Comparison of ENCODE assay signal across 13 mouse cellular contexts in the genomic region with DNA sequence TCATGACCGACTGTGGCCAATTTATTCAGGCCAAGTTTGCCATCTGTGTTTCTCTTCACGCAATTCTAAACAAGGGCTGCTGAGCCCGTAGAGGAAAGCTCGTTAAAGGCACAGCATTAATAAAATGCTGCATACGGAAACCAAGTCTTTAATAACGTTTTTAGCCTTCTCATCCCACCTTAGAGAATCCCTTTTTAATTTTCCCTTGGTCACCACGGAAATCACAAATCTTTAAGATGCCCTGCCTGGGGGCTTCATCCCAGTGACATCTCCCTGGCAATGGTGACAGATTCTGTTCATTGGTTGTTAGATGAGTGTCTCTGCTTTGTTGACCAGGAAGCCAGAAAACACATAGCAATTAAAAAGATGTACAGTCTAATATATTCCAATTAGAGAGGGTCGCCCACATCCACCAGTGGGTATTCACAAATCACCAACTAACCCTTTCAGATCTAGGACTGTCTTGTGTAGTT. TPM values are rescaled to one million over a fixed set of nuclear protein-coding genes. Genes with fewer than 3 reads are reported as not detected.
A peak's percentile ranks its signal among the peaks of the same experiment; 100 is the strongest.
DNase-seq lines count a peak whose midpoint lies in the region; ATAC-seq and TF ChIP-seq lines count a peak whose summit lies in the region.
"Had no signal": no experiment of that assay in that cellular context is flagged by ENCODE, and none has a peak within 500 bp of the region (broad histone marks: within the 10 kb centered on the region; RNA-seq: fewer than 3 reads in every experiment).

No protein-coding gene starts in this region.

- H3K27me3 ChIP-seq in forebrain, embryonic 11.5 days (ENCODE audit: control insufficient read depth, insufficient read depth, low read length): no peaks in the 10 kb centered on the region
- H3K27me3 ChIP-seq in forebrain, embryonic 10.5 days (ENCODE audit: poor library complexity, severe bottlenecking): no peaks in the 10 kb centered on the region
- no peaks in the 10 kb centered on the region for H3K27me3 ChIP-seq in forebrain, postnatal 0 days (ENCODE audit: insufficient read depth, low read length)
- no peaks in the 10 kb centered on the region for H3K27me3 ChIP-seq in neural tube, embryonic 13.5 days

- H3K36me3 ChIP-seq in forebrain, embryonic 11.5 days (ENCODE audit: control insufficient read depth, insufficient read depth, low read length): no peaks in the 10 kb centered on the region
- H3K36me3 ChIP-seq in forebrain, embryonic 10.5 days (replicated peaks): no peaks in the 10 kb centered on the region
- H3K36me3 ChIP-seq in forebrain, postnatal 0 days (ENCODE audit: insufficient read depth): no peaks in the 10 kb centered on the region
- no peaks in the 10 kb centered on the region for H3K36me3 ChIP-seq in neural tube, embryonic 13.5 days
- H3K36me3 ChIP-seq: limb, embryonic 10.5 days had no signal

- no peak overlapping the region for H3K4me2 ChIP-seq in forebrain, embryonic 11.5 days (ENCODE audit: low read depth, low read length, severe bottlenecking)
- no peak overlapping the region for H3K4me2 ChIP-seq in forebrain, postnatal 0 days (ENCODE audit: low read depth)
- H3K4me2 ChIP-seq in neural tube, embryonic 13.5 days: peak overlapping the region; percentile 15

- H3K4me3 ChIP-seq in forebrain, embryonic 11.5 days (ENCODE audit: low read depth, low read length): no peak overlapping the region
- H3K4me3 ChIP-seq in forebrain, embryonic 10.5 days: no peak overlapping the region
- no peak overlapping the region for H3K4me3 ChIP-seq in forebrain, postnatal 0 days (ENCODE audit: low read depth, low read length)
- H3K4me3 ChIP-seq in neural tube, embryonic 13.5 days: no peak overlapping the region
- H3K4me3 ChIP-seq: limb, embryonic 10.5 days had no signal

- peak; percentile 72 for ATAC-seq in forebrain, embryonic 11.5 days (replicated peaks; ENCODE audit: low FRiP score)
- 0 out of 2 replicates have a peak, but pooled peaks have one; percentile 36 for ATAC-seq in forebrain, postnatal 0 days
- peak; percentile 75 for ATAC-seq in neural tube, embryonic 13.5 days (ENCODE audit: low read depth)
- no peak for ATAC-seq in megakaryocyte progenitor cell, adult 5-6 weeks (replicated peaks; ENCODE audit: poor library complexity)

- no peaks in the 10 kb centered on the region for H3K9me3 ChIP-seq in forebrain, embryonic 11.5 days (ENCODE audit: control insufficient read depth, low read length)
- H3K9me3 ChIP-seq in forebrain, embryonic 10.5 days: no peaks in the 10 kb centered on the region
- H3K9me3 ChIP-seq in forebrain, postnatal 0 days (ENCODE audit: low read length): no peaks in the 10 kb centered on the region
- no peaks in the 10 kb centered on the region for H3K9me3 ChIP-seq in neural tube, embryonic 13.5 days
- H3K9me3 ChIP-seq: limb, embryonic 10.5 days had no signal

- no peak for TF ChIP-seq CTCF in forebrain, postnatal 0 days (IDR thresholded peaks at IDR 0.05; ENCODE audit: low read depth)

- no peak overlapping the region for H3K27ac ChIP-seq in forebrain, embryonic 11.5 days (ENCODE audit: low read depth, low read length)
- H3K27ac ChIP-seq in forebrain, embryonic 10.5 days: no peak overlapping the region
- H3K27ac ChIP-seq in forebrain, postnatal 0 days (ENCODE audit: low read depth, low read length): peak overlapping the region; percentile 57; the same call in 1 of the 2 replicates
- peak overlapping the region; percentile 64; the same call in 1 of the 2 replicates for H3K27ac ChIP-seq in neural tube, embryonic 13.5 days (replicated peaks)
- H3K27ac ChIP-seq: limb, embryonic 10.5 days; stomach, postnatal 0 days had no signal

- H3K4me1 ChIP-seq in forebrain, embryonic 11.5 days (replicated peaks; ENCODE audit: control insufficient read depth, insufficient read depth, low read length): no peaks in the 10 kb centered on the region
- peaks cover 5% of the 10 kb centered on the region; the same call in 1 of the 2 replicates for H3K4me1 ChIP-seq in forebrain, embryonic 10.5 days
- H3K4me1 ChIP-seq in forebrain, postnatal 0 days (ENCODE audit: insufficient read depth): no peaks in the 10 kb centered on the region
- peaks cover 6% of the 10 kb centered on the region; the same call in 1 of the 2 replicates for H3K4me1 ChIP-seq in neural tube, embryonic 13.5 days (replicated peaks)
- H3K4me1 ChIP-seq: limb, embryonic 10.5 days had no signal

- 41% methylated on average over 8 of the region's 8 CpGs for WGBS in forebrain, embryonic 11.5 days
- 70% methylated on average over 8 of the region's 8 CpGs for WGBS in forebrain, embryonic 10.5 days
- WGBS in forebrain, postnatal 0 days: 16% methylated on average over 8 of the region's 8 CpGs
- WGBS in neural tube, embryonic 13.5 days: 29% methylated on average over 8 of the region's 8 CpGs

- no peak overlapping the region for H3K9ac ChIP-seq in forebrain, embryonic 11.5 days (ENCODE audit: low read length)
- H3K9ac ChIP-seq in forebrain, postnatal 0 days: no peak overlapping the region
- no peak overlapping the region for H3K9ac ChIP-seq in neural tube, embryonic 13.5 days

- DNase-seq in forebrain, embryonic 11.5 days (ENCODE audit: low spot score): no peak
- DNase-seq in forebrain, embryonic 10.5 days (ENCODE audit: extremely low spot score, low spot score): no peak
- DNase-seq in cerebellum, adult 8-10 months: peak; percentile 24
- DNase-seq in forebrain, postnatal 0 days: peak; percentile 66
- DNase-seq in heart, adult 11 months: no peak
- no peak for DNase-seq in adipocyte (ENCODE audit: low spot score)
- DNase-seq: kidney, adult 9 months had no signal

RNA-seq across cellular contexts. Expression of a gene that starts 35.1 kb away (rescaled TPM):
- polyA plus RNA-seq in forebrain, embryonic 11.5 days (2014; fragmentation: Nextera tagmentation; extraction: Ambion mirVana): 5.3 and 5.9 TPM in 2 replicates
- polyA plus RNA-seq in forebrain, embryonic 10.5 days (2016; fragmentation: Nextera tagmentation; extraction: Ambion mirVana): 1.5 and 2.1 TPM in 2 replicates
- total RNA-seq in forebrain, postnatal 0 days (2014; rRNA removed): 145 and 205 TPM in 2 replicates
- polyA plus RNA-seq in forebrain, postnatal 0 days (2015; fragmentation: Nextera tagmentation; extraction: Ambion mirVana): 43.9 and 65.0 TPM in 2 replicates
- polyA plus RNA-seq in neural tube, embryonic 13.5 days (2015; fragmentation: Nextera tagmentation; extraction: Ambion mirVana): 18.3 and 19.9 TPM in 2 replicates
- total RNA-seq in megakaryocyte progenitor cell, adult 5-6 weeks (2015): not detected in 2 replicates
- not detected in 2 replicates for total RNA-seq in megakaryocyte progenitor cell, adult 5-6 weeks (2017)
- total RNA-seq: granulocyte monocyte progenitor cell, adult 5-6 weeks; hematopoietic stem cell, adult 5-6 weeks had no signal

Comparison
In these comparisons a context has a peak if more than half of its experiments do, and no peak if none do; other contexts are left out.
1. DNase-seq: peak in cerebellum, adult 8-10 months (single experiment) and forebrain, postnatal 0 days (single experiment); none in forebrain, embryonic 11.5 days (single experiment), forebrain, embryonic 10.5 days (single experiment), heart, adult 11 months (single experiment) and adipocyte (single experiment).
2. H3K27ac ChIP-seq: peak in forebrain, postnatal 0 days (single experiment) and neural tube, embryonic 13.5 days (single experiment); none in forebrain, embryonic 11.5 days (single experiment) and forebrain, embryonic 10.5 days (single experiment).